Mouse (Mus musculus): ENCODE measurements around the gene Rsbn1l. TPM values are rescaled to one million over a fixed set of nuclear protein-coding genes. Genes with fewer than 3 reads are reported as not detected.

The Rsbn1l gene
- polyA plus RNA-seq (2014; fragmentation: Nextera tagmentation; extraction: Ambion mirVana) = 4.3 and 5.6 TPM in 2 replicates

DNA sequence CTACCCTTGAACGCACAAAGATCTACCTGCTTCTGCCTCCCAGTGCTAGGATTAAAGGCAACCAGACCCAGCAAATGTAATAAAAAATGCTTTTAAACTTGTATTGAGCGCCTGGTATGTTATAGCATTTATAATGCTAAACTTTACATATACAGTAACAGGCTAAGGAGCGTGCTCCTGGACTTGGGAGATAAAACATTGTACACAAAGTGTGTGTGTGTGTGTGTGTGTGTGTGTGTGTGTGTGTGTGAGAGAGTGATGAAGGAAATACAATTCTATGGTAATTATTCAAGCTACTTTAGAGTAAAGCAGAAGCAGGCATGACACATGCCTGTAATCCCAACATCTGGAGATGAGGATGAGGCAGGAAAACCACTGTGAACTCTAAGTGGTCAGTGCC lies at the start of gene Rsbn1l:
Rsbn1l (minus strand) TSS at position 101 of the 400 bp plus-strand sequence.
- H3K9me3 ChIP-seq (ENCODE audit: control insufficient read depth, low read length) = peaks cover 6% of the 10 kb centered on the region; the same call in 1 of the 2 replicates
- H3K27me3 ChIP-seq (ENCODE audit: control insufficient read depth, insufficient read depth, low read length) = no peaks in the 10 kb centered on the region
- no peak for ATAC-seq (ENCODE audit: low FRiP score)
- H3K27ac ChIP-seq = no peak within 1 kb of the TSS
- H3K4me3 ChIP-seq (replicated peaks; ENCODE audit: low read length) = no peak within 1 kb of the TSS
- no peak within 1 kb of the TSS for H3K4me2 ChIP-seq (replicated peaks)
- 96% methylated on average over 3 of the region's 3 CpGs for WGBS
- no peak within 1 kb of the TSS for H3K9ac ChIP-seq
- H3K4me1 ChIP-seq (replicated peaks; ENCODE audit: control insufficient read depth, insufficient read depth, low read length) = no peaks in the 10 kb centered on the region
- no peaks in the 10 kb centered on the region for H3K36me3 ChIP-seq (replicated peaks; ENCODE audit: control insufficient read depth, insufficient read depth)
- no peak for DNase-seq (ENCODE audit: low spot score)

GRCm38 (mm10) chr5:21002723-21003122 lies 46.5 kb upstream of the Rsbn1l start:
- H3K4me2 ChIP-seq (replicated peaks) = no peak overlapping the region
- no peak overlapping the region for H3K9ac ChIP-seq
- no peak overlapping the region for H3K4me3 ChIP-seq (replicated peaks; ENCODE audit: low read length)
- H3K27ac ChIP-seq = no peak overlapping the region
- ATAC-seq (ENCODE audit: low FRiP score) = no peak
- 97% methylated on average over 6 of the region's 6 CpGs for WGBS
- 0 out of 2 replicates have a peak, but pooled peaks cover 4% of the 10 kb centered on the region for H3K9me3 ChIP-seq (ENCODE audit: control insufficient read depth, low read length)
- H3K4me1 ChIP-seq (replicated peaks; ENCODE audit: control insufficient read depth, insufficient read depth, low read length) = no peaks in the 10 kb centered on the region
- no peaks in the 10 kb centered on the region for H3K27me3 ChIP-seq (ENCODE audit: control insufficient read depth, insufficient read depth, low read length)
- no peak for DNase-seq (ENCODE audit: low spot score)
- H3K36me3 ChIP-seq (replicated peaks; ENCODE audit: control insufficient read depth, insufficient read depth) = peaks cover 84% of the 10 kb centered on the region

- WGBS = 98% methylated on average over 10 of the region's 10 CpGs
- Histone ChIP-seq H3K4me2 (replicated peaks) (no peak overlapping the region), H3K4me3 (replicated peaks; ENCODE audit: low read length) (no peak overlapping the region), H3K36me3 (replicated peaks; ENCODE audit: control insufficient read depth, insufficient read depth) (peaks cover 86% of the 10 kb centered on the region), H3K9ac (no peak overlapping the region), H3K9me3 (ENCODE audit: control insufficient read depth, low read length) (0 out of 2 replicates have a peak, but pooled peaks cover 4% of the 10 kb centered on the region), H3K27ac (no peak overlapping the region), H3K4me1 (replicated peaks; ENCODE audit: control insufficient read depth, insufficient read depth, low read length) (no peaks in the 10 kb centered on the region), H3K27me3 (ENCODE audit: control insufficient read depth, insufficient read depth, low read length) (no peaks in the 10 kb centered on the region)
- DNase-seq (ENCODE audit: low spot score) = no peak
- ATAC-seq (ENCODE audit: low FRiP score) = no peak
Observed at GRCm38 (mm10) chr5:21001622-21002315, 45.6 kb upstream of the Rsbn1l start.

GRCm38 (mm10) chr5:20998427-20998826 lies 42.2 kb upstream of the Rsbn1l start:
- no peak overlapping the region for H3K9ac ChIP-seq
- 0 out of 2 replicates have a peak, but pooled peaks cover 4% of the 10 kb centered on the region for H3K9me3 ChIP-seq (ENCODE audit: control insufficient read depth, low read length)
- no peak overlapping the region for H3K4me3 ChIP-seq (replicated peaks; ENCODE audit: low read length)
- no peak overlapping the region for H3K4me2 ChIP-seq (replicated peaks)
- DNase-seq (ENCODE audit: low spot score) = no peak
- no peaks in the 10 kb centered on the region for H3K27me3 ChIP-seq (ENCODE audit: control insufficient read depth, insufficient read depth, low read length)
- H3K36me3 ChIP-seq (replicated peaks; ENCODE audit: control insufficient read depth, insufficient read depth) = peaks cover 92% of the 10 kb centered on the region
- no peak for ATAC-seq (ENCODE audit: low FRiP score)
- WGBS = 94% methylated on average over 6 of the region's 6 CpGs
- H3K4me1 ChIP-seq (replicated peaks; ENCODE audit: control insufficient read depth, insufficient read depth, low read length) = no peaks in the 10 kb centered on the region
- no peak overlapping the region for H3K27ac ChIP-seq

DNA sequence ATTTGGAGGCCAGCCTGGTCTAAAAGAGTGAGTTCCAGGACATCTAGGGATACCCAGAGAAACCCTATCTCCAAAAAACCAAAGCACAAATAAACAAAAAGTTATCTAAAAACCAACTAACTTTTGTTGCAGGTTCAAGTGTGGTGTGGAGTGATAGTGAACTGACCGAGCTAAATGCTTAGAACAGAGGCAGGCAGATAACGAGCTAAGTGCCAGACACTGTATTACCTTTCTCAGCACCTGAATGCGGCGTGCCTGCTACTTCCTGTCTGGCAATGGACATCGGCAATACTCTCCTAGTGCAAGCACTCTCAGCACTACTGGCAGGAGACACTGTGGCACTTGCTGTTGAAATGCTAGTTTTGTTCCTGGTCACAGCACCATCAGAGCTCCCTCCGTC lies 41.4 kb upstream of the Rsbn1l start:
- Histone ChIP-seq H3K4me3 (replicated peaks; ENCODE audit: low read length) (no peak overlapping the region), H3K4me2 (replicated peaks) (no peak overlapping the region), H3K9ac (no peak overlapping the region), H3K36me3 (replicated peaks; ENCODE audit: control insufficient read depth, insufficient read depth) (peaks cover 90% of the 10 kb centered on the region), H3K27me3 (ENCODE audit: control insufficient read depth, insufficient read depth, low read length) (no peaks in the 10 kb centered on the region), H3K4me1 (replicated peaks; ENCODE audit: control insufficient read depth, insufficient read depth, low read length) (no peaks in the 10 kb centered on the region), H3K27ac (no peak overlapping the region), H3K9me3 (ENCODE audit: control insufficient read depth, low read length) (0 out of 2 replicates have a peak, but pooled peaks cover 4% of the 10 kb centered on the region)
- ATAC-seq (ENCODE audit: low FRiP score) (no peak), DNase-seq (ENCODE audit: low spot score) (no peak)
- 93% methylated on average over 6 of the region's 6 CpGs for WGBS

DNA sequence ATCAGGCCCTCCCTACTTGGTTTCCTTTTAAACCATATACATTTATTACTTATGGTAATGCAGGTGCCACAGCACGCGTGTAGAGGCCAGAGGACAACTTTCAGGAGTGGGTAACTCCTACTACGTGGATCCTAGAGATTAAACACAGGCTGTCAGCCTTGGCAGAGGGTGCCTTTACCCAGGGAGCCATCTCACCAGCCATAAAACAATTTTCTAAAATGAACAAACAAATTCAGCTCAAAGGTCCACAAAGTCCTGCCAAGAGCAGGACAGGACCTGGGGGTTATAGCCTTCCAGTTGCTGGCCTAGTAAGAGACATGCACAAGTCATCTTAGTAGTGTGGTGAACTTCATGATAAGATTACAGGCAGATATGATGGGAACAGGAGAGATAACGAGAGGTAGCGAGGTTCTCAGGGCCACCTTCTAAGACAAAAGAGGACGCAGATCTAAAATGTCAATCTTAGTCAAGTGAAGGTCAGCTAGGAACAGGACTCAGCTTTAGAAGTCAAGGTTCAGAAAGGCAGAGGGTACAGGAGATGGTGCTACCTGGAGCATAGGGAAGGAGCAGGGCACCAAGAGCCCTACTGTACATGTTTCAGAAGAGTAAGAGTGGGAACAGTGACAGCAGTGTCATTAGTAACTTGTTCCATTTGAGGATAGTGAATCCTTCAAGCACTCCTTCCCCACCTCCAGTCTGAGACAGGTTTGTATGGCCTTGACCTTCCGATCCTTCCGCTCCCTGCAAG lies 34.0 kb upstream of the Rsbn1l start:
- H3K4me2 ChIP-seq (replicated peaks) = no peak overlapping the region
- no peak overlapping the region for H3K9ac ChIP-seq
- no peaks in the 10 kb centered on the region for H3K4me1 ChIP-seq (replicated peaks; ENCODE audit: control insufficient read depth, insufficient read depth, low read length)
- H3K27ac ChIP-seq = no peak overlapping the region
- H3K4me3 ChIP-seq (replicated peaks; ENCODE audit: low read length) = no peak overlapping the region
- 96% methylated on average over 8 of the region's 8 CpGs for WGBS
- H3K9me3 ChIP-seq (ENCODE audit: control insufficient read depth, low read length) = no peaks in the 10 kb centered on the region
- no peaks in the 10 kb centered on the region for H3K27me3 ChIP-seq (ENCODE audit: control insufficient read depth, insufficient read depth, low read length)
- DNase-seq (ENCODE audit: low spot score) (no peak), ATAC-seq (ENCODE audit: low FRiP score) (no peak)
- peaks cover 89% of the 10 kb centered on the region for H3K36me3 ChIP-seq (replicated peaks; ENCODE audit: control insufficient read depth, insufficient read depth)

GRCm38 (mm10) chr5:20986271-20986670 lies 30.1 kb upstream of the Rsbn1l start:
- no peaks in the 10 kb centered on the region for H3K4me1 ChIP-seq (replicated peaks; ENCODE audit: control insufficient read depth, insufficient read depth, low read length)
- ATAC-seq (ENCODE audit: low FRiP score) (no peak), DNase-seq (ENCODE audit: low spot score) (no peak)
- no peaks in the 10 kb centered on the region for H3K27me3 ChIP-seq (ENCODE audit: control insufficient read depth, insufficient read depth, low read length)
- WGBS = 97% methylated on average over 8 of the region's 8 CpGs
- H3K4me2 ChIP-seq (replicated peaks) = no peak overlapping the region
- H3K9ac ChIP-seq = no peak overlapping the region
- no peak overlapping the region for H3K27ac ChIP-seq
- peaks cover 67% of the 10 kb centered on the region for H3K36me3 ChIP-seq (replicated peaks; ENCODE audit: control insufficient read depth, insufficient read depth)
- H3K4me3 ChIP-seq (replicated peaks; ENCODE audit: low read length) = no peak overlapping the region
- 0 out of 2 replicates have a peak, but pooled peaks cover 5% of the 10 kb centered on the region for H3K9me3 ChIP-seq (ENCODE audit: control insufficient read depth, low read length)

GRCm38 (mm10) chr5:20983505-20983904 lies 27.3 kb upstream of the Rsbn1l start:
- Histone ChIP-seq H3K4me2 (replicated peaks) (no peak overlapping the region), H3K36me3 (replicated peaks; ENCODE audit: control insufficient read depth, insufficient read depth) (peaks cover 40% of the 10 kb centered on the region), H3K9ac (no peak overlapping the region), H3K9me3 (ENCODE audit: control insufficient read depth, low read length) (0 out of 2 replicates have a peak, but pooled peaks cover 5% of the 10 kb centered on the region), H3K27me3 (ENCODE audit: control insufficient read depth, insufficient read depth, low read length) (no peaks in the 10 kb centered on the region), H3K4me3 (replicated peaks; ENCODE audit: low read length) (no peak overlapping the region), H3K4me1 (replicated peaks; ENCODE audit: control insufficient read depth, insufficient read depth, low read length) (no peaks in the 10 kb centered on the region), H3K27ac (no peak overlapping the region)
- DNase-seq (ENCODE audit: low spot score) (no peak), ATAC-seq (ENCODE audit: low FRiP score) (no peak)

- ATAC-seq (ENCODE audit: low FRiP score) = no peak
- 86% methylated on average over 4 of the region's 4 CpGs for WGBS
Observed at GRCm38 (mm10) chr5:20974690-20975089, 18.5 kb upstream of the Rsbn1l start.

More at GRCm38 (mm10) chr5:20974690-20975089, 18.5 kb upstream of the Rsbn1l start:
- Histone ChIP-seq H3K4me1 (replicated peaks; ENCODE audit: control insufficient read depth, insufficient read depth, low read length) (no peaks in the 10 kb centered on the region), H3K36me3 (replicated peaks; ENCODE audit: control insufficient read depth, insufficient read depth) (no peaks in the 10 kb centered on the region), H3K9ac (no peak overlapping the region), H3K27ac (no peak overlapping the region), H3K4me2 (replicated peaks) (no peak overlapping the region), H3K27me3 (ENCODE audit: control insufficient read depth, insufficient read depth, low read length) (no peaks in the 10 kb centered on the region), H3K4me3 (replicated peaks; ENCODE audit: low read length) (no peak overlapping the region), H3K9me3 (ENCODE audit: control insufficient read depth, low read length) (no peaks in the 10 kb centered on the region)
- DNase-seq (ENCODE audit: low spot score) = no peak

Measured in hindbrain, embryonic 14.5 days (tissue).